Comparison of ENCODE assay signal across 7 mouse cellular contexts in the genomic region with DNA sequence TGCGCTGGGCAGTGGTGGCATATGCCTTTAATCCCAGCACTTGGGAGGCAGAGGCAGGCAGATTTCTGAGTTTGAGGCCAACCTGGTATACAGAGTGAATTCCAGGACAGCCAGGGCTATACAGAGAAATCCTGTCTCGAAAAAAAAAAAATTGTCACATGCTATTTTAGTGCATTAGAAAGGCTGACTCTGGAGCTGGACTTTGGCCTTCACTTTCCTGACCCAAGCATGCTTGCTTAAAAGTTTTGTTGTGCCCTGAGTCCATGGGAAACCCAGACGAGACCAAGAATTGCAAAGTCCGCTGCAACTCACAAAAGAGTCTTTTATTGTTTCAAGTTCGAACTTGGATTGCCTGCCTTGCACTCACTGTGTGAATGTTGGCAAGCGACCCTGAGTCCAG. TPM values are rescaled to one million over a fixed set of nuclear protein-coding genes. Genes with fewer than 3 reads are reported as not detected.
DNase-seq lines count a peak whose midpoint lies in the region; ATAC-seq and TF ChIP-seq lines count a peak whose summit lies in the region.
"Not testable (repeated sequence)": the region's sequence is repeated elsewhere in the genome, so short reads cannot be mapped to it uniquely, and the experiment has no call there.

No protein-coding gene starts in this region.

- not testable (repeated sequence) for H3K9me3 ChIP-seq in E14TG2a.4 (ENCODE audit: low read length); intestine, embryonic 15.5 days; kidney, postnatal 0 days (replicated peaks; ENCODE audit: low read length)

- not testable (repeated sequence) for H3K27me3 ChIP-seq in E14TG2a.4 (ENCODE audit: insufficient read depth, low read length); intestine, embryonic 15.5 days (replicated peaks); kidney, postnatal 0 days (ENCODE audit: insufficient read depth, low read length); small intestine, adult 2 months (ENCODE audit: control insufficient read depth, insufficient read depth, low read length)

- peak overlapping the region; percentile 43; the same call in 1 of the 2 replicates for H3K4me3 ChIP-seq in E14TG2a.4 (replicated peaks; ENCODE audit: low read length)
- not testable (repeated sequence) for H3K4me3 ChIP-seq in intestine, embryonic 15.5 days (replicated peaks); kidney, postnatal 0 days (replicated peaks; ENCODE audit: low read depth, low read length); small intestine, adult 2 months (ENCODE audit: low read depth, low read length)

- 0 out of 2 replicates have a peak overlapping the region, but pooled peaks have one; percentile 51 for H3K27ac ChIP-seq in intestine, embryonic 15.5 days
- not testable (repeated sequence) for H3K27ac ChIP-seq in kidney, postnatal 0 days
- H3K27ac ChIP-seq in small intestine, adult 2 months (ENCODE audit: insufficient read depth, low read depth, low read length) = peak overlapping the region; percentile 53

- not testable (repeated sequence) for TF ChIP-seq POLR2A in small intestine, adult 2 months (IDR thresholded peaks at IDR 0.05; ENCODE audit: low read depth, low read length)

- not testable (repeated sequence) for H3K4me2 ChIP-seq in intestine, embryonic 15.5 days (replicated peaks); kidney, postnatal 0 days (ENCODE audit: low read length)

- not testable (repeated sequence) for TF ChIP-seq CTCF in E14TG2a.4 (conservative IDR thresholded peaks at IDR 0.05; ENCODE audit: low read length); kidney, postnatal 0 days (IDR thresholded peaks at IDR 0.05; ENCODE audit: low read depth); small intestine, adult 2 months (IDR thresholded peaks at IDR 0.05; ENCODE audit: extremely low read depth, insufficient read length, insufficient replicate concordance, low read depth, low read length)

- 44% methylated on average over 6 of the region's 6 CpGs for WGBS in intestine, embryonic 15.5 days
- WGBS in kidney, postnatal 0 days = 42% methylated on average over 6 of the region's 6 CpGs
- 29% methylated on average over 6 of the region's 6 CpGs for WGBS in small intestine, adult 2 months

- H3K9ac ChIP-seq in intestine, embryonic 15.5 days; kidney, postnatal 0 days (ENCODE audit: low read depth, low read length): not testable (repeated sequence)

- DNase-seq in kidney, adult 11 months = peak; percentile 49
- DNase-seq in kidney, adult 8-10 months = peak; percentile 50 to 62
- peak; percentile 22 for DNase-seq in kidney, postnatal 0 days (ENCODE audit: low spot score)
- DNase-seq in kidney, postnatal 25 days = peak; percentile 41 to 65

- ATAC-seq in intestine, embryonic 15.5 days = peak; percentile 69
- ATAC-seq in kidney, postnatal 0 days (replicated peaks; ENCODE audit: low FRiP score, low read depth) = peak; percentile 66; the same call in 1 of the 2 replicates

- peaks cover 18% of the 10 kb centered on the region for H3K36me3 ChIP-seq in E14TG2a.4 (ENCODE audit: insufficient read depth, low read length)
- H3K36me3 ChIP-seq in intestine, embryonic 15.5 days; kidney, postnatal 0 days (ENCODE audit: insufficient read depth, low read length); small intestine, adult 2 months (ENCODE audit: control insufficient read depth, insufficient read depth, low read length): not testable (repeated sequence)

- H3K4me1 ChIP-seq in E14TG2a.4 (replicated peaks; ENCODE audit: low read depth, low read length) = peaks cover 59% of the 10 kb centered on the region
- not testable (repeated sequence) for H3K4me1 ChIP-seq in intestine, embryonic 15.5 days (replicated peaks); kidney, postnatal 0 days (replicated peaks; ENCODE audit: insufficient read depth, low read length)
- H3K4me1 ChIP-seq in small intestine, adult 2 months (ENCODE audit: control insufficient read depth, insufficient read depth, insufficient read length, low read length) = peaks cover 22% of the 10 kb centered on the region; the same call in 1 of the 2 replicates

RNA-seq across cellular contexts. Expression of gene Ireb2, which starts 10.6 kb away (rescaled TPM):
- polyA plus RNA-seq in intestine, embryonic 15.5 days (2015; fragmentation: Nextera tagmentation; extraction: Ambion mirVana) = 24.1 and 27.8 TPM in 2 replicates
- polyA plus RNA-seq in kidney, postnatal 0 days (2015; fragmentation: Nextera tagmentation; extraction: Ambion mirVana) = 23.4 and 24.5 TPM in 2 replicates
- 0.88 and 1.6 TPM in 2 replicates for polyA plus RNA-seq in small intestine, adult 2 months (2012; rRNA removed)
